Mouse (Mus musculus) lung, embryonic 15.5 days (tissue): ENCODE measurements around the gene Tent4b. TPM values are rescaled to one million over a fixed set of nuclear protein-coding genes. Genes with fewer than 3 reads are reported as not detected.

Experiments
- polyA plus RNA-seq: library from polyadenylated mRNA; unstranded; fragments of >200 nt; fragmentation: Nextera tagmentation; extraction: Ambion mirVana; gene quantifications from 2 replicates; pipeline ENCODE4 v1.2.1, GENCODE M21; 2015

Gene Tent4b
- polyA plus RNA-seq, 1 experiment from 2014 or later = 8.6 TPM

Other genes starting within 250 kb of the Tent4b start
- gene Zfp423, start 239.6 kb upstream of the Tent4b start, polyA plus RNA-seq = 7.3 and 9.9 TPM in 2 replicates
- 55.7 and 58.8 TPM in 2 replicates for gene Cnep1r1, start 80.4 kb upstream of the Tent4b start, polyA plus RNA-seq
- gene Heatr3, start 61.4 kb upstream of the Tent4b start, polyA plus RNA-seq = 42.2 and 42.6 TPM in 2 replicates
- 12.7 and 13.9 TPM in 2 replicates for gene Adcy7, start 73.2 kb downstream of the Tent4b start, polyA plus RNA-seq
- 66.8 and 74.2 TPM in 2 replicates for gene Brd7, start 163.0 kb downstream of the Tent4b start, polyA plus RNA-seq